Mouse (Mus musculus) MEL (cell line): ENCODE measurements at regions not wholly inside any gene's neighbourhood (a gene's known extent, or its start where the extent isn't known, plus 50 kb on each side); places are given as distances from the start of the nearest gene placed in this dataset.

Experiments
- DNase-seq: peaks from one replicate; pipeline ENCODE4 v3.0.0; 2011; ENCODE audit warnings: low read depth, low spot score
- H3K27ac ChIP-seq: 2 replicates; pipeline ENCODE4 v1.5.1; 2012; ENCODE audit warnings: low read depth, mild to moderate bottlenecking, control low read depth, low read length, moderate library complexity; ENCODE audit not compliant: control insufficient read depth
- H3K27me3 ChIP-seq, 2 experiments: fragments of 150-350 bp in 1 of 2; sonication (generic) in 1 of 2; 2 replicates each; pipeline ENCODE4 v1.6.1; 2012; ENCODE audit warnings: low read length in 2 of 2, mild to moderate bottlenecking in 2 of 2, improper control_type of control experiment in 1 of 2, moderate library complexity in 1 of 2; ENCODE audit not compliant: insufficient read depth in 2 of 2, control insufficient read depth in 1 of 2
- H3K36me3 ChIP-seq, 2 experiments: 2 replicates each; pipeline ENCODE4 v1.6.1; 2012 to 2014; ENCODE audit warnings: low read length in 2 of 2, improper control_type of control experiment in 1 of 2, inconsistent platforms in 1 of 2, mild to moderate bottlenecking in 1 of 2; ENCODE audit not compliant: insufficient read depth in 2 of 2, control insufficient read depth in 1 of 2
- H3K4me1 ChIP-seq, 2 experiments: fragments of 150-350 bp in 1 of 2; sonication (generic) in 1 of 2; 2 replicates each; pipeline ENCODE4 v1.6.1; 2012; ENCODE audit warnings: low read length in 2 of 2, improper control_type of control experiment in 1 of 2, mild to moderate bottlenecking in 1 of 2; ENCODE audit not compliant: insufficient read depth in 2 of 2, control insufficient read depth in 1 of 2
- H3K4me3 ChIP-seq, 2 experiments: fragments of 150-350 bp in 1 of 2; sonication (generic) in 1 of 2; 2 replicates each; pipeline ENCODE4 v1.5.1; 2012; ENCODE audit warnings: low read depth in 2 of 2, low read length in 2 of 2, mild to moderate bottlenecking in 2 of 2, moderate library complexity in 2 of 2, control low read depth in 1 of 2, improper control_type of control experiment in 1 of 2; ENCODE audit not compliant: control insufficient read depth in 1 of 2, insufficient read depth in 1 of 2
- H3K79me2 ChIP-seq: 2 replicates; pipeline ENCODE4 v1.6.1; 2012; ENCODE audit warnings: mild to moderate bottlenecking, low read length, moderate library complexity; ENCODE audit not compliant: control insufficient read depth, poor library complexity, insufficient read depth
- H3K9ac ChIP-seq: 2 replicates; pipeline ENCODE4 v1.6.1; 2012; ENCODE audit warnings: low read depth, mild to moderate bottlenecking, control low read depth, low read length, moderate library complexity; ENCODE audit not compliant: control insufficient read depth, poor library complexity, severe bottlenecking
- H3K9me3 ChIP-seq: fragments of 150-350 bp; sonication (generic); replicated peaks from 2 replicates; pipeline ENCODE4 v1.6.1; 2012; ENCODE audit warnings: mild to moderate bottlenecking, low read length, improper control_type of control experiment, moderate library complexity; ENCODE audit not compliant: insufficient read depth
- CHD2 ChIP-seq: IDR thresholded peaks from 2 replicates; pipeline ENCODE4 v1.6.1; 2011; ENCODE audit warnings: low read length, improper control_type of control experiment
- E2F4 ChIP-seq: IDR thresholded peaks from 2 replicates; pipeline ENCODE4 v1.6.1; 2011; ENCODE audit warnings: low read depth, low read length, improper control_type of control experiment, borderline replicate concordance
- ELF1 ChIP-seq: IDR thresholded peaks from 2 replicates; pipeline ENCODE4 v1.6.1; 2014; ENCODE audit warnings: low read depth, mild to moderate bottlenecking, inconsistent platforms, low read length, improper control_type of control experiment, moderate library complexity
- EP300 ChIP-seq, 2 experiments: IDR thresholded peaks; 2 replicates each; pipeline ENCODE4 v1.6.1; 2011; ENCODE audit warnings: improper control_type of control experiment in 2 of 2, low read length in 2 of 2, low read depth in 1 of 2, mild to moderate bottlenecking in 1 of 2
- GATA1 ChIP-seq: IDR thresholded peaks from 2 replicates; pipeline ENCODE4 v1.6.1; 2011; ENCODE audit warnings: low read depth, low read length, improper control_type of control experiment
- HCFC1 ChIP-seq: IDR thresholded peaks from 2 replicates; pipeline ENCODE4 v1.6.1; 2012; ENCODE audit warnings: low read depth, mild to moderate bottlenecking, inconsistent platforms, low read length, improper control_type of control experiment, moderate library complexity
- MAX ChIP-seq: IDR thresholded peaks from 2 replicates; pipeline ENCODE4 v1.6.1; 2011; ENCODE audit warnings: low read length, improper control_type of control experiment
- MXI1 ChIP-seq: IDR thresholded peaks from 2 replicates; pipeline ENCODE4 v1.6.1; 2011; ENCODE audit warnings: mild to moderate bottlenecking, low read depth, low read length, improper control_type of control experiment
- MYB ChIP-seq: IDR thresholded peaks from 2 replicates; pipeline ENCODE4 v1.6.1; 2011; ENCODE audit warnings: mild to moderate bottlenecking, low read depth, low read length, improper control_type of control experiment
- NELFE ChIP-seq: IDR thresholded peaks from 2 replicates; pipeline ENCODE4 v1.6.1; 2011; ENCODE audit warnings: low read depth, low read length, improper control_type of control experiment
- NRF1 ChIP-seq: IDR thresholded peaks from 2 replicates; pipeline ENCODE4 v1.6.1; 2014; ENCODE audit warnings: low read depth, mild to moderate bottlenecking, inconsistent platforms, low read length, improper control_type of control experiment, moderate library complexity; ENCODE audit not compliant: poor library complexity, insufficient read depth, severe bottlenecking
- POLR2A ChIP-seq, 2 experiments: IDR thresholded peaks; 2 replicates each; pipeline ENCODE4 v1.6.1; 2011 to 2012; ENCODE audit warnings: low read length in 2 of 2, mild to moderate bottlenecking in 2 of 2, control low read depth in 1 of 2, improper control_type of control experiment in 1 of 2, low read depth in 1 of 2, moderate library complexity in 1 of 2; ENCODE audit not compliant: control insufficient read depth in 1 of 2, insufficient read depth in 1 of 2, poor library complexity in 1 of 2
- RAD21 ChIP-seq: IDR thresholded peaks from 2 replicates; pipeline ENCODE4 v1.6.1; 2011; ENCODE audit warnings: mild to moderate bottlenecking, low read depth, low read length, improper control_type of control experiment
- RCOR1 ChIP-seq: IDR thresholded peaks from 2 replicates; pipeline ENCODE4 v1.6.1; 2012; ENCODE audit warnings: low read depth, mild to moderate bottlenecking, inconsistent platforms, low read length, improper control_type of control experiment
- SMC3 ChIP-seq: IDR thresholded peaks from 2 replicates; pipeline ENCODE4 v1.6.1; 2011; ENCODE audit warnings: low read depth, low read length, improper control_type of control experiment
- TBP ChIP-seq: IDR thresholded peaks from 2 replicates; pipeline ENCODE4 v1.8.0; 2011; ENCODE audit warnings: low read depth, low read length, improper control_type of control experiment
- UBTF ChIP-seq: IDR thresholded peaks from 2 replicates; pipeline ENCODE4 v1.6.1; 2012; ENCODE audit warnings: low read depth, mild to moderate bottlenecking, inconsistent platforms, low read length, improper control_type of control experiment, moderate library complexity, borderline replicate concordance; ENCODE audit not compliant: insufficient read depth
- USF1 ChIP-seq: IDR thresholded peaks from 2 replicates; pipeline ENCODE4 v1.6.1; 2014; ENCODE audit warnings: low read depth, mild to moderate bottlenecking, inconsistent platforms, low read length, improper control_type of control experiment, moderate library complexity
- ZNF384 ChIP-seq: IDR thresholded peaks from 2 replicates; pipeline ENCODE4 v1.6.1; 2012; ENCODE audit warnings: low read depth, mild to moderate bottlenecking, inconsistent platforms, low read length, improper control_type of control experiment

GRCm38 (mm10) chr7:36476434-36476833 lies 221.5 kb upstream of the Tshz3 start:
- no peak for TF ChIP-seq MAX
- TF ChIP-seq NRF1 = no peak
- TF ChIP-seq CHD2 = no peak
- TF ChIP-seq GATA1 = no peak
- no peak for TF ChIP-seq POLR2A (IDR thresholded peaks at IDR 0.05; ENCODE audit: control insufficient read depth in 1 of 2, insufficient read depth in 1 of 2, low read depth in 1 of 2, low read length in 2 of 2, poor library complexity in 1 of 2)
- TF ChIP-seq NELFE = no peak
- no peak for TF ChIP-seq E2F4
- TF ChIP-seq EP300 (IDR thresholded peaks at IDR 0.05; ENCODE audit: low read depth in 1 of 2, low read length in 2 of 2) = no peak
- no peak for TF ChIP-seq SMC3
- no peak for TF ChIP-seq MYB
- TF ChIP-seq, all 39 proteins: peak for 0
- Histone ChIP-seq H3K9me3 (no peaks in the 10 kb centered on the region), H3K4me1 (no peaks in the 10 kb centered on the region), H3K79me2 (no peaks in the 10 kb centered on the region), H3K36me3 (no peaks in the 10 kb centered on the region), H3K4me3 (no peak overlapping the region), H3K27ac (no peak overlapping the region), H3K9ac (no peak overlapping the region), H3K27me3 (no peaks in the 10 kb centered on the region)
- DNase-seq = no peak

GRCm38 (mm10) chr7:36476851-36477644 lies 220.9 kb upstream of the Tshz3 start:
- TF ChIP-seq TBP = no peak
- TF ChIP-seq USF1 = no peak
- no peak for TF ChIP-seq UBTF
- no peak for TF ChIP-seq MXI1
- no peak for DNase-seq

GRCm38 (mm10) chr7:36488155-36488554 lies 209.8 kb upstream of the Tshz3 start:
- H3K9ac ChIP-seq = no peak overlapping the region
- H3K36me3 ChIP-seq = no peaks in the 10 kb centered on the region
- TF ChIP-seq HCFC1 (no peak), RAD21 (no peak), RCOR1 (no peak), ELF1 (no peak), ZNF384 (no peak), SMC3 (no peak)
- TF ChIP-seq, all 39 proteins: peak for 0
- DNase-seq = no peak
- H3K27ac ChIP-seq = no peak overlapping the region
- no peaks in the 10 kb centered on the region for H3K4me1 ChIP-seq
- H3K4me3 ChIP-seq = no peak overlapping the region
- H3K27me3 ChIP-seq = no peaks in the 10 kb centered on the region
- no peaks in the 10 kb centered on the region for H3K9me3 ChIP-seq
- H3K79me2 ChIP-seq = no peaks in the 10 kb centered on the region

More at GRCm38 (mm10) chr7:36476851-36477644, 220.9 kb upstream of the Tshz3 start:
- no peak overlapping the region for H3K27ac ChIP-seq
- no peaks in the 10 kb centered on the region for H3K79me2 ChIP-seq
- no peak overlapping the region for H3K9ac ChIP-seq
- H3K27me3 ChIP-seq = no peaks in the 10 kb centered on the region
- H3K4me3 ChIP-seq = no peak overlapping the region
- no peaks in the 10 kb centered on the region for H3K9me3 ChIP-seq
- H3K4me1 ChIP-seq = no peaks in the 10 kb centered on the region
- H3K36me3 ChIP-seq = no peaks in the 10 kb centered on the region
